Mouse (Mus musculus) kidney, embryonic 14.5 days (tissue): ENCODE data around the gene Fam198b. TPM values are rescaled to one million over a fixed set of nuclear protein-coding genes. Genes with fewer than 3 reads are reported as not detected.

Experiments used
- ATAC-seq: fragments of 200-750 bp; cut with Nextera tagmentation; 2 replicates; pipeline ENCODE4 v1.8.0; 2017; ENCODE audit warnings: moderate number of reproducible peaks, mild to moderate bottlenecking, moderate TSS enrichment, moderate library complexity; ENCODE audit not compliant: low FRiP score, low TSS enrichment
- H3K27ac ChIP-seq: fragments of 300-500 bp; sonication (generic); 2 replicates; pipeline ENCODE4 v1.5.1; 2014; ENCODE audit warnings: low read depth, mild to moderate bottlenecking, low read length, moderate library complexity, mixed read lengths
- H3K27me3 ChIP-seq: fragments of 300-500 bp; sonication (generic); 2 replicates; pipeline ENCODE4 v1.6.1; 2014; ENCODE audit warnings: mild to moderate bottlenecking, low read length; ENCODE audit not compliant: control insufficient read depth, insufficient read depth
- H3K36me3 ChIP-seq: fragments of 300-500 bp; sonication (generic); 2 replicates; pipeline ENCODE4 v1.6.1; 2014; ENCODE audit warnings: low read length, mixed read lengths; ENCODE audit not compliant: control insufficient read depth, insufficient read depth
- H3K4me1 ChIP-seq: fragments of 300-500 bp; sonication (generic); 2 replicates; pipeline ENCODE4 v1.6.1; 2014; ENCODE audit warnings: low read length, mixed read lengths; ENCODE audit not compliant: control insufficient read depth, insufficient read depth
- H3K4me2 ChIP-seq: fragments of 300-500 bp; sonication (generic); replicated peaks from 2 replicates; pipeline ENCODE4 v1.6.1; 2014; ENCODE audit warnings: low read depth, mild to moderate bottlenecking, low read length
- H3K4me3 ChIP-seq: fragments of 300-500 bp; sonication (generic); 2 replicates; pipeline ENCODE4 v1.5.1; 2014; ENCODE audit warnings: mild to moderate bottlenecking, low read length
- H3K9ac ChIP-seq: fragments of 300-500 bp; sonication (generic); 2 replicates; pipeline ENCODE4 v1.6.1; 2014; ENCODE audit warnings: low read depth, mild to moderate bottlenecking, low read length, moderate library complexity
- H3K9me3 ChIP-seq: fragments of 300-500 bp; sonication (generic); 2 replicates; pipeline ENCODE4 v1.6.1; 2016; ENCODE audit warnings: low read length; ENCODE audit not compliant: control insufficient read depth
- WGBS: fragments of 180-500 bp; shearing (Covaris S2); extraction: QIAGEN DNeasy Blood & Tissue Kit; methylation state at CpG from one replicate; pipeline ENCODE4 v1.1.7; 2014; 5-methylcytosine and 5-hydroxymethylcytosine counted together
- polyA plus RNA-seq: library from polyadenylated mRNA; unstranded; fragments of >200 nt; fragmentation: Nextera tagmentation; extraction: Ambion mirVana; gene quantifications from 2 replicates; pipeline ENCODE4 v1.2.1, GENCODE M21; 2014

The Fam198b gene
- polyA plus RNA-seq, 1 experiment from 2014 or later: 10.7 TPM

DNA sequence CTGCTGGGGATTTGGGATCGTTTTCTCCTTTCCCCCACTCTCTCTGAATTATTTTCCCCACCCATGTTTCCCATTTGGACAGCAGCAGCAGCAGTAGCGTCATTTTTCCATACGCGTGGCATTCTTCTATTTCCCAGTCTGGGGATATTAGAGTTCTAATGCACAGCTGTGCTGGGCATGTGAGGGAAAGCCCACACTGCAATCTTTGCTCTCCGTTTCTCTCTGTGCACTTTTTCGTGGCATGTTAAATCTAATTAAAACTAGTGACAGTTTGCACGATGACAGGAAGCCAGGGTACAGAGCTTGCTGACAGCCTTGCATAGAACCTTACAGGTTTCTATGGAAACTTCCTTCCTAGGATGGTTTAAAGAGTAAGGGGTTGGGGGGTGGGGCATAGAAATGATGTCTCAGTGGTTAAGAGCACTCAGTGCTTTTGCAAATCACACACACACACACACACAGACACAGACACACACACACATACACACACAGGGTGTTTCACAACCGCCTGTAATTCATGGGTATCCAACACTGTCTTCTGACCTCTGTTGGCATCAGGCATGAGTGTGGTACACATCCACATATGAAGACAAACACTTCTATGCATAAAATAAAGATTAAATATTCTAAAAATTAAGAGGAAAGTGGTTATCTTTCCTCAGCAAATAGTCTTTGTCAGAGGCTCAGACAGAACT is 3.0 kb downstream of the Fam198b start:
- Histone ChIP-seq H3K27ac (no peak overlapping the region), H3K4me1 (peaks cover 13% of the 10 kb centered on the region), H3K36me3 (no peaks in the 10 kb centered on the region), H3K9me3 (no peaks in the 10 kb centered on the region), H3K9ac (no peak overlapping the region), H3K27me3 (no peaks in the 10 kb centered on the region), H3K4me2 (peak overlapping the region; percentile 11), H3K4me3 (peak overlapping the region; percentile 34)
- 50% methylated on average over 8 of the region's 8 CpGs for WGBS
- no peak for ATAC-seq

DNA sequence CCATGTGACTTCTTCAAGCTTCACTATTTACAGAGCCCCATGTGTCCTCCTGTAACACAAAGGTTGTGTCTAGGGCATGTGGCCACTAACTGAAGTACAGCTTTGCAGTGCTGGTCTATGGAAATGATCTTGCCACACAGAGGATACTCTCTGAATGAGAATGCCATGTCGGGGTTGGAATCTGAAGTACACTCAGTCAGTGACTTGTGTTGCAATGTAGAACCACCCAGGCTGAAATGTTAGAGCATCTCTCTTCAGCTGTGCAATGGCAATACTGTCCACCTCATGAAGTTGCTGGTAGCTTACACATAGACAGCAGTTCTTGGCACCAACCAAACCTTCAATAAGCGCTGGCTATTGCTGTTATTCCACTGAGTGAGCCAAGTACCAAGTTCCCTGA is 3.6 kb downstream of the Fam198b start:
- Histone ChIP-seq H3K27ac (no peak overlapping the region), H3K9me3 (no peaks in the 10 kb centered on the region), H3K4me1 (peaks cover 13% of the 10 kb centered on the region), H3K36me3 (no peaks in the 10 kb centered on the region), H3K9ac (no peak overlapping the region), H3K4me3 (peak overlapping the region; percentile 34; the same call in 1 of the 2 replicates), H3K4me2 (peak overlapping the region; percentile 11), H3K27me3 (no peaks in the 10 kb centered on the region)
- 92% methylated on average over 2 of the region's 2 CpGs for WGBS
- no peak for ATAC-seq

DNA sequence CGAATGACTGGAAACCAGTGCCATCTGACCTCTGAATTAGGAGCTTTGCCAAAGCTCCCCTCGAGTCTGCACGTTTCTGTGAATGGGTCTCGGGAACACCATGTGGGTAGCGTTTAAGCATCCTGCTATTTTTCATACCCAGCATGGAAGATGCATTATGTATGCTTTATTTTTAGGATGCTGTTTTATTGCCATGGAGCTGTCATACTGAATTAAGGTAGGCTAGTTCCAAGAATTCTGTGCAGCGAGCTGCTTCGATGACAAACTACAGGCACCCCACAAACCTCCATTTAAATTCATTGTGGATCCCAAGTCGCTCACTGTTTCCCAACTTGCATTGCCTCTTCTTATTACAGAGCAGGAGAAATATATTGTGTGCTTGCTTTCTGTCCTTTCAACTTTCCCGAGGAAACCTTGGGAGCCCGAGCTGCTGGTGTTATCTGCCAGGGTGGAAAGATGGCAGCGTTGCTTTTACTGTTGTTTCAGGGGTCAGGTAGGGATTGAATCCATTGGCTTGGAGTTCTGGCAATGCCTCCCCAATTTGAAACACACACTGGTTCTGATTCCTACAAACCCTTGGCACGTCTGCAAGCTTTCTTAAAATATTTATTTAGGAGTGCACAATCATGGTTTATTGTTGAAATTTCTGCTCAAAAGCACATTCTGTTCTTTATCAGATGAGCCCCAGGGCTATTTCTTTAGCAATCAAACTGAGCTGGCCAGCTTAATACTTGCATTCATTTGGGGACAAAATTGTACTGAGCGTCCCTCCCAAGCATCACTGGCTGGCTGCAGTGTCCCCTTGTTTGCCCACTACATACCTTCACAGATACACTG is 13.4 kb downstream of the Fam198b start:
- H3K27ac ChIP-seq: no peak overlapping the region
- WGBS: 82% methylated on average over 13 of the region's 13 CpGs
- no peak overlapping the region for H3K4me3 ChIP-seq
- H3K9ac ChIP-seq: no peak overlapping the region
- no peak for ATAC-seq
- H3K4me1 ChIP-seq: no peaks in the 10 kb centered on the region
- no peak overlapping the region for H3K4me2 ChIP-seq
- no peaks in the 10 kb centered on the region for H3K36me3 ChIP-seq
- no peaks in the 10 kb centered on the region for H3K27me3 ChIP-seq
- no peaks in the 10 kb centered on the region for H3K9me3 ChIP-seq

DNA sequence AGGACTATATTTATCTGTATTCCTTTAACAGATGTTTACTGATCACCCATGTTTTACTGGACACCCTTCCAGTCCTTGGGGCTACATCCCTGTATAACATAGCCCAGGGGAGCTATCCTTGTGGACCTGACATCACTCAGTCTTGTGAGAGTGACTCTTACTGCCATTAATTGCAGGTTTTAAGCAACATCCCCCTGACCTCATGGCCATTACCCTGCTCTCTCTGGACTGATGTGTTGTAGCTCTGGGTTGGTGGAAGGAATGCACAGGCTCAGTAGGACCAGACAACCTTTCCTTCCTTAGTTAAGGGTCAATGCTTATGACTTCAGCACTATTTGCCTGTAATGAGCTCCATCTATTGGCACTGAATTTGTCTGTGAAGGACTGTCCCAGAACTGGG is 14.2 kb downstream of the Fam198b start:
- Histone ChIP-seq H3K4me1 (no peaks in the 10 kb centered on the region), H3K9ac (no peak overlapping the region), H3K27me3 (no peaks in the 10 kb centered on the region), H3K36me3 (no peaks in the 10 kb centered on the region), H3K4me3 (no peak overlapping the region), H3K9me3 (no peaks in the 10 kb centered on the region), H3K27ac (no peak overlapping the region), H3K4me2 (no peak overlapping the region)
- no peak for ATAC-seq

DNA sequence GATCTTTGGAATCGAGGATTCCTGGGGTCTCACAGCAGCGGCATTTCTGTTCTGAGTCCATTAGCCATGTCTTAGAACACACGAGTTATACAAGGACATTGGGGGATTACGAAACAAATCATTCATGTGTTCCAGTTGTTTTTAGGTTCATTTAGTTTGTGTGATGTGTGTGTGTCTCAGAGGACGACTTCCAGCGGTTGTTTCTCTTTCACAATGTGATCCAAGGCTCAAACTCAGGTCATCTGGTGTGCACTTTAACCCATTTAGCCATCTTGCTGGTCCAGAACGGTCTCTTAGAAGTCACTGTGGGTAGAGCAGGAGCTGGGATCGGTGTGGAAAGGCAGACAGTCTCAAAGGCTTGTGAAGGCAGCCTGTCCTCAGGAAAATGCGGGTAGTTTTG is 15.6 kb downstream of the Fam198b start:
- Histone ChIP-seq H3K9me3 (no peaks in the 10 kb centered on the region), H3K9ac (no peak overlapping the region), H3K27me3 (no peaks in the 10 kb centered on the region), H3K36me3 (no peaks in the 10 kb centered on the region), H3K4me3 (no peak overlapping the region), H3K4me2 (no peak overlapping the region), H3K27ac (no peak overlapping the region), H3K4me1 (no peaks in the 10 kb centered on the region; the same call in 1 of the 2 replicates)
- 88% methylated on average over 9 of the region's 9 CpGs for WGBS
- ATAC-seq: no peak

DNA sequence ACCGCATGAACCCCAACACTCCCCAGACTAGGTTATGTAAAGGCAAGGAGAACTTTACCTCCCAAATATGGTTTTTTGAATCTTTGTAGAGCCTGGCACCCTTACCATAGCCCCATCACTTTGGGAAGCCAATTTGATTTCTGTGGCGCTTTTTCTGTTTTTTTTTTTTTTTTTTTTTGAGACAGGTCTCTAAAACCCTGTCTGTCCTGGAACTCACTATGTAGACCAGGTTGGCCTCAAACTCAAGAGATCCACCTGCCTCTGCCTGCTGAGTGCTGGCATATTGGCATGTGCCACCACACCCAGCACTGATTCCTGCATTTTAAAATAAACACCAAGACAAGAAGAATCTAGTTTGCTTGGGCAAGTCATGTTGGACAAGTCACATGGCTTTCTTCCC is 16.2 kb downstream of the Fam198b start:
- H3K4me3 ChIP-seq: no peak overlapping the region
- 92% methylated on average over 2 of the region's 2 CpGs for WGBS
- ATAC-seq: no peak

DNA sequence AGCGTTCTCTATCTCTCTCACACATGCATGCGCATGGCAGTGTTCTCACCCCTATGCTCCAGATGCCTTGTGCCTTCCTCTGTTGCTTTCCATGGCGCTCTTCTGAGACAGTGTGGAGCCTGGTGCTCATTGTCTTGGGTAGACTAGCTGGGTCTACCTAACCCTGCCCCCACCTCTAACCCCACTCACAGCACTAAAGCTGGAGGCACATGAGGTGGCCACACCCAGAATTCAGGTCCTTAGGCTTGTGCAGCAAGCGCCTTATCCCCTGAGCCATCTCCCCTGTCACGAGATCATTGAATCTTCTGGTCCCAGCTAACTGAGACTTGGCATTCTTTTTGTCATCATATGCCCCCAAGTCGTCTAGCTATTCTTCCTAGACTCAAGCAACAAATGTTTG is 17.0 kb downstream of the Fam198b start:
- 93% methylated on average over 6 of the region's 6 CpGs for WGBS
- no peaks in the 10 kb centered on the region for H3K9me3 ChIP-seq
- no peaks in the 10 kb centered on the region for H3K36me3 ChIP-seq
- no peaks in the 10 kb centered on the region for H3K27me3 ChIP-seq
- H3K9ac ChIP-seq: no peak overlapping the region
- ATAC-seq: peak; percentile 39; the same call in 1 of the 2 replicates
- no peak overlapping the region for H3K4me2 ChIP-seq
- H3K27ac ChIP-seq: no peak overlapping the region
- no peaks in the 10 kb centered on the region; the same call in 1 of the 2 replicates for H3K4me1 ChIP-seq
- no peak overlapping the region for H3K4me3 ChIP-seq

More for the DNA sequence above, 16.2 kb downstream of the Fam198b start:
- Histone ChIP-seq H3K9ac (no peak overlapping the region), H3K9me3 (no peaks in the 10 kb centered on the region), H3K4me2 (no peak overlapping the region), H3K27me3 (no peaks in the 10 kb centered on the region), H3K4me1 (no peaks in the 10 kb centered on the region; the same call in 1 of the 2 replicates), H3K27ac (no peak overlapping the region), H3K36me3 (no peaks in the 10 kb centered on the region)

DNA sequence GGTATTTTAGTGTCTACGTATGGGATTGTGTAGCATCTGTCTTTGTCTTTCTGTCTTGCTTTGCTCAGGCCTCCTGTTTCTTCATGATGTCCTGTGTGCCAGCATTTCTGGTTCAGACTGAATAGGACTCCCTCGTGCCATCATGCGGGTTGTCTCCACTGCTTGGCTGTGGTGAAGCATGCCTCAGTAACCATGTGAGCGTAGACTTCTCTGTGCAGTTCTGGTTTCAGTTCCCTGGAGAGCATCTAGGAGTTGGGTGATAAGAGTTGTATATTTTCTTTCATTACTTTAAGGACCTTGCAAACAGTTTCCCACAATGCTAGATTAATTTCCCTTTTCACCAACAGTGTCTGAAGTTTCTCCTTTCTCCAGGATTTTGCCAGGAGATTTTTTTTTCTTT is 17.4 kb downstream of the Fam198b start:
- Histone ChIP-seq H3K9me3 (no peaks in the 10 kb centered on the region), H3K4me1 (no peaks in the 10 kb centered on the region; the same call in 1 of the 2 replicates), H3K4me3 (no peak overlapping the region), H3K4me2 (no peak overlapping the region), H3K27me3 (no peaks in the 10 kb centered on the region), H3K9ac (no peak overlapping the region), H3K27ac (no peak overlapping the region), H3K36me3 (no peaks in the 10 kb centered on the region)
- 90% methylated on average over 4 of the region's 4 CpGs for whole genome bisulfite sequencing
- no peak for ATAC-seq

DNA sequence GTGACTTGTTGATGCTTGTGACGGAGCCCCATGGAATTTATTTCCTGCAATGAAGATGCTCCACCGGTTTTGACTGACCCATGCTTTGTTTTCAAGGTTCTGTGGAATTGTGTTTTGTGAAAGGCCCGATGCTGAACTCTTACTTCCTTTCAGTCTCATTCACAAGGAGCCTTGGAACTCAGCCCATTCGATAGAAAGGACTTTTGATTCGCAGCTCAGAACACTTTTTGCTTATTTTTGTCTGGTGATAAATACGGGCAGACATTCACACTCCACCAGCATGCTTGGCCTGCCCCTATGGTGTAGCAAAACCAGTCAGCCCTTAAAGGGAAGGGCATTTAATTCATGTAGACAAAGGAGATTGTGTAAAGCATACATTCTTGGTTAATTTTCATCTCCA is 19.5 kb downstream of the Fam198b start:
- Histone ChIP-seq H3K36me3 (no peaks in the 10 kb centered on the region), H3K27me3 (no peaks in the 10 kb centered on the region), H3K4me2 (no peak overlapping the region), H3K9ac (no peak overlapping the region), H3K4me3 (no peak overlapping the region), H3K4me1 (no peaks in the 10 kb centered on the region; the same call in 1 of the 2 replicates), H3K27ac (no peak overlapping the region; the same call in 1 of the 2 replicates), H3K9me3 (no peaks in the 10 kb centered on the region)
- WGBS: 54% methylated on average over 6 of the region's 6 CpGs
- no peak for ATAC-seq
